Mouse (Mus musculus) testis, adult 2 months (tissue): ENCODE measurements at regions not wholly inside any gene's neighbourhood (a gene's known extent, or its start where the extent isn't known, plus 50 kb on each side); places are given as distances from the start of the nearest gene placed in this dataset.

Experiments
- H3K27ac ChIP-seq: fragments of 200-500 bp; 2 replicates; pipeline ENCODE4 v1.5.1; 2012; ENCODE audit warnings: low read depth, low read length; ENCODE audit not compliant: control insufficient read depth, insufficient read depth
- H3K27me3 ChIP-seq: fragments of 200-500 bp; 2 replicates; pipeline ENCODE4 v1.6.1; 2012; ENCODE audit warnings: mild to moderate bottlenecking, low read length, moderate library complexity; ENCODE audit not compliant: control insufficient read depth, insufficient read depth
- H3K36me3 ChIP-seq: fragments of 200-500 bp; 2 replicates; pipeline ENCODE4 v1.6.1; 2012; ENCODE audit warnings: mild to moderate bottlenecking, low read length; ENCODE audit not compliant: control insufficient read depth, insufficient read depth
- H3K4me1 ChIP-seq: fragments of 200-500 bp; 2 replicates; pipeline ENCODE4 v1.6.1; 2012; ENCODE audit warnings: low read length; ENCODE audit not compliant: control insufficient read depth, insufficient read depth
- H3K4me3 ChIP-seq: fragments of 200-500 bp; 2 replicates; pipeline ENCODE4 v1.5.1; 2012; ENCODE audit warnings: low read depth, mild to moderate bottlenecking, low read length, moderate library complexity, mixed read lengths; ENCODE audit not compliant: control insufficient read depth
- CTCF ChIP-seq: fragments of 200-500 bp; IDR thresholded peaks from 2 replicates; pipeline ENCODE4 v1.5.1; 2012; ENCODE audit warnings: low read depth, mild to moderate bottlenecking, inconsistent platforms, low read length, moderate library complexity; ENCODE audit not compliant: control insufficient read depth, insufficient read depth, insufficient replicate concordance
- POLR2A ChIP-seq: fragments of 200-500 bp; IDR thresholded peaks from 2 replicates; pipeline ENCODE4 v1.6.1; 2012; ENCODE audit warnings: low read depth, mild to moderate bottlenecking, inconsistent platforms, low read length, moderate library complexity; ENCODE audit not compliant: control insufficient read depth

DNA sequence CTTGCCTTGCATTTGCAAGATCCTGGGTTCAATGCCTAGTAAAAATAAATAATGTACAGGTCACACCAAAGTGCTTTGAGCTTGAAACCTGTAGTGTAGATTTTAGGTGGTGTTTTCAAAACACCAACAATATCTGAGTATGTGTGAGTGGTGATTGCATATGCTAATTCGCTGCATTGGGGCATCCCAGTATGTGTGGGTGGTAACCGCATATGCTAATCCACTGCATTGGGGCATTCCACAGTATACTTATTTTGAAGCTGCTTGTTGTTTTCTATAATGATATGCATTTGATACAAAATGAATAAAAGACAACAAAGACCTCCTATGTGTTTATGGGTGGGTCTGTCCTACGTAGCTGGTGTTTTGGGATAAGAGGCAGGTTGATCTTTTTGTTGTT lies 285.9 kb downstream of the Irs2 start:
- Histone ChIP-seq H3K4me1 (no peaks in the 10 kb centered on the region), H3K27ac (no peak overlapping the region), H3K4me3 (no peak overlapping the region), H3K36me3 (no peaks in the 10 kb centered on the region), H3K27me3 (no peaks in the 10 kb centered on the region)
- no peak for TF ChIP-seq POLR2A
- no peak for TF ChIP-seq CTCF

GRCm38 (mm10) chr8:10721146-10721862 lies 287.0 kb downstream of the Irs2 start:
- Histone ChIP-seq H3K36me3 (no peaks in the 10 kb centered on the region), H3K27ac (no peak overlapping the region), H3K4me1 (peaks cover 2% of the 10 kb centered on the region; the same call in 1 of the 2 replicates), H3K27me3 (no peaks in the 10 kb centered on the region), H3K4me3 (no peak overlapping the region)
- 0 out of 2 replicates have a peak, but pooled peaks have one; percentile 2 for TF ChIP-seq CTCF
- no peak for TF ChIP-seq POLR2A

DNA sequence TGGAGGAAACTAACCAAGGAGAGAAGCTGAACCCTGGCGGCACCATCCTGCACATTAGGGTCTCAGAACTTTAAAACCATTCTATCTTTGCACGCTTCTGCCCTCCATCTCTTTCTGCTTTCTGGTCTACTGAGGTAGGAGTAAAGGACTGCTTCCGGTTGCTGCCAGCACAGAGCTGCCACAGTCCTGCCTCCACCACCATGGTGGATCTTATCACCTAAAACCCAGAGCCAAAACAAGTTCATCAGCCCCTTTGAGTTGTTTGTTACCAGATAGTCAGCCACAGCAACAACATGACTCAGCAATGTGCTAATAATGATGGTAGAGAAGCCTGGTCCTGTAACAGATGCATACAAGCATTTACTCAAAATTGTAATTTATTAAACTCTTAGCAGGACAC lies 287.9 kb downstream of the Irs2 start:
- H3K4me1 ChIP-seq, result peaks cover 2% of the 10 kb centered on the region; the same call in 1 of the 2 replicates
- TF ChIP-seq POLR2A (no peak), CTCF (no peak)
- H3K4me3 ChIP-seq, result no peak overlapping the region
- no peak overlapping the region for H3K27ac ChIP-seq
- H3K36me3 ChIP-seq, result no peaks in the 10 kb centered on the region
- H3K27me3 ChIP-seq, result no peaks in the 10 kb centered on the region

DNA sequence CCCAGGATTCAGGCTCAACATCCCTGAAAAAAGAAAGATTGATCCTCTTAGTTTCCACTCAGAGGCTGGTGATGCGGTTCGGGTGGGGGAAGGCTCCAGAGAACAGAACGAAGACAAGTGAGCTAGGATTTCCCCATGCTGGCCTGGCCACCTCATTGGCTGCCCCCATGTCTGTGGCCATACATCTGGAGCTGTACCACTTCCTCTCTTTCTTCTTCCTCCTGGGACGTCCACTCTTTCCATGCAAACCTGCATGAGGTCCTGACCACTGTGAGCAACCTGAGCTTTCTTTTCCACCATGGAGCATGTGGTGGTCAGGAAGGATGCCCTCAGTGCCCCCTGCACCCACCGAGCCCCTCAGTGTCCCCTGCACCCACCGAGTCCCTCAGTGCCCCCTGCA lies 288.8 kb downstream of the Irs2 start:
- Histone ChIP-seq H3K4me1 (peaks cover 2% of the 10 kb centered on the region; the same call in 1 of the 2 replicates), H3K4me3 (no peak overlapping the region), H3K27ac (no peak overlapping the region), H3K27me3 (no peaks in the 10 kb centered on the region), H3K36me3 (no peaks in the 10 kb centered on the region)
- TF ChIP-seq POLR2A, result no peak
- no peak for TF ChIP-seq CTCF

DNA sequence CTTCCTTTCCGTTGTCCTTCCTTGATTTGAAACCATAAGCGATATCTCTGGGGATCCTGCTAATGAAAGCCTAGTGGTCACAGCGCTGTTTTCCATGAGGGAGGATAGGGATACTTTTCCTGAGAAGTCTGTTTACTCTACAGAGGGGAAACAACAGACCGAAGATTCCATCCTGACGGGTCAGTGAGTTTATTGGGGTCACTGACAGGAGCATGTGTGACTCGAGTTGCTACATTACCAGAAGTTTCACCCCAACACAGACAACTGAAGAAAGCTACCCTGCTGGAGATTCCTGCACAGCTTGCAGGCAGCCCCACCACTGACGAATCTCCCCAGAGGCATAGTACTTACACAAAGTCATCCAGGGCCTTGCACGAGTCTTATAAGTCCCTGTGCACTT lies 291.0 kb downstream of the Irs2 start:
- Histone ChIP-seq H3K4me3 (no peak overlapping the region), H3K27ac (no peak overlapping the region), H3K27me3 (no peaks in the 10 kb centered on the region), H3K36me3 (no peaks in the 10 kb centered on the region), H3K4me1 (peaks cover 2% of the 10 kb centered on the region; the same call in 1 of the 2 replicates)
- no peak for TF ChIP-seq CTCF
- no peak for TF ChIP-seq POLR2A

DNA sequence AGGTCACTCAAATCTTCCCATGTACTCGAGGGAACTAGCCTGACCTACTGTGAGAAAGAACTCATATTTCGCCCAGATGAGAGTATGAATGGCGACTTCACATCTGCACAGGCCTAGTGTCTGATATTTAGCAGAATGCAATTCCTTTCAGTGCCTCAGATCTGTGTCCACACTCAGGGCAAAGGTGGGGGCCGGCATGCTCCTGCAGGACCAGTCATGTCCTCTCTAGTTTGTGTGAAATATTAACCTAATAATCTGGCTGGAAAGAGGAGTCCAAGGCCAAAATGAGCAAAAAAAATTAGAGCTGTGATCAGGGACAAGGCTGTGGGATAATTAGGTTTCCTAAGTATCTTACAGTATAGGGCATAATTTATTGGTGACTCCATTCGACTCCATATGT lies 292.1 kb downstream of the Irs2 start:
- H3K36me3 ChIP-seq, result no peaks in the 10 kb centered on the region
- peaks cover 2% of the 10 kb centered on the region; the same call in 1 of the 2 replicates for H3K4me1 ChIP-seq
- H3K4me3 ChIP-seq, result no peak overlapping the region
- TF ChIP-seq POLR2A, result no peak
- no peak for TF ChIP-seq CTCF
- no peak overlapping the region for H3K27ac ChIP-seq
- H3K27me3 ChIP-seq, result no peaks in the 10 kb centered on the region

DNA sequence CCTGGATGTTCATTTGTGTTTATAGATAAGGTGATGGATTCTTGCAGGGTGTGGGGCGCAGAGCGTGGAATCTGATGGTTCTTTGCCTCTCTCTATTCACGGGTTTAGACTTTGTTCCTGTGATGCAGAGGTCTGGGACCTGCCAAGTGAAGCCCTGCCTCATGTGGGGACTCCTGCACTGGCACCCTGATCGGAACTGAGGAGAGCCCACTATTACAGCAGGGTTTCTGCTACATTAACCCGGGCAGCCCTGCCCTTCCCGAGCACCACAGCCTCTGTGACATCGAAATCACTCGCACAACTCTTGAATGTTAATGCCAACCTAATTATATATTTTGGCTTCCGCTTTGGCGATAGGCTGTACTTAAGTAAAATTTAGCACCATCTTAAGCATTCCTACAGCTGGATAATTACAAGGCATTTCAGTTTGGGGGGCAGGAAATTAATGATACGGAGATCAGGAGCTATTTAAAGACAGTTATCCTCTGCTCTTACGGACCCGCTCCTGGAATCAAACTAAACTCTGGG lies 294.7 kb downstream of the Irs2 start:
- Histone ChIP-seq H3K4me3 (no peak overlapping the region), H3K27me3 (no peaks in the 10 kb centered on the region), H3K27ac (no peak overlapping the region), H3K4me1 (peaks cover 2% of the 10 kb centered on the region; the same call in 1 of the 2 replicates), H3K36me3 (no peaks in the 10 kb centered on the region)
- TF ChIP-seq CTCF, result no peak
- no peak for TF ChIP-seq POLR2A
